ENCODE assay signal across 8 mouse cellular contexts in the genomic region with DNA sequence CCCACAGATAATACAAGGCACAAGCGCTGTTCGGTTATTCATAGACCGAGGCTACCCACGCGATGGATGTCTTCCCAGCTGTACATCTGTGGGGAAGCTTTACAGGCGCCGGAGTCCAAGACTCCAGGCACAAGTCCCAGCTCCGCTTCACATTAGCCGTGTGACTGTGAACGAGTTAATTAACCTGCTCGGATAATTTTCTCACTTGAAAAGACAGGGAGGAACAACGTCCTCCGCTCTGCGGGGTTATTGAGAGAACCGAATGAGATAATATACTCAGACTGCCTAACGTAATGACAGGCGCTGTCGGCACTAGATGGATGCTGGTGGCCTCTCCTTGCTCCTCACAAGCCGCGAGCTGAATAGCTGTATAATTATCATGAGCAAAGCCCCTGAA.
A peak's percentile ranks its signal among the peaks of the same experiment; 100 is the strongest.
DNase-seq lines count a peak whose midpoint lies in the region.
"Had no signal": no experiment of that assay in that cellular context is flagged by ENCODE, and none has a peak within 500 bp of the region (broad histone marks: within the 10 kb centered on the region; RNA-seq: fewer than 3 reads in every experiment).

No protein-coding gene starts in this region.

- peak; percentile 75 for DNase-seq in layer of hippocampus, adult 11-12 months (ENCODE audit: low spot score)
- DNase-seq in layer of hippocampus, adult 9-10 months (ENCODE audit: low spot score) = no peak
- DNase-seq in frontal cortex, postnatal 36 days (ENCODE audit: low spot score in 2 of 2) = peak; percentile 70 to 80
- no peak for DNase-seq in midbrain, embryonic 10.5 days (ENCODE audit: low spot score)
- DNase-seq in right cerebral cortex, postnatal 36 days (ENCODE audit: low spot score in 2 of 2) = peak; percentile 66 to 83
- no peak for DNase-seq in spleen, postnatal 36 days (ENCODE audit: low spot score in 2 of 2)
- no peak for DNase-seq in thymus, postnatal 0 days (ENCODE audit: low spot score)

- H3K27me3 ChIP-seq in midbrain, embryonic 10.5 days (ENCODE audit: low read depth, poor library complexity, severe bottlenecking) = 0 out of 2 replicates have a peak, but pooled peaks cover 8% of the 10 kb centered on the region
- H3K27me3 ChIP-seq: limb, embryonic 15.5 days had no signal

- peaks cover 10% of the 10 kb centered on the region; the same call in 1 of the 2 replicates for H3K36me3 ChIP-seq in midbrain, embryonic 10.5 days
- H3K36me3 ChIP-seq: limb, embryonic 15.5 days had no signal

- peaks cover 18% of the 10 kb centered on the region for H3K4me1 ChIP-seq in midbrain, embryonic 10.5 days
- H3K4me1 ChIP-seq: limb, embryonic 15.5 days had no signal

- H3K27ac ChIP-seq in midbrain, embryonic 10.5 days (replicated peaks) = peak overlapping the region; percentile 38; the same call in 1 of the 2 replicates
- H3K27ac ChIP-seq: limb, embryonic 15.5 days had no signal

- H3K4me3 ChIP-seq in midbrain, embryonic 10.5 days = peak overlapping the region; percentile 3; the same call in 1 of the 2 replicates
- H3K4me3 ChIP-seq: limb, embryonic 15.5 days had no signal

- WGBS in midbrain, embryonic 10.5 days = 73% methylated on average over 20 of the region's 20 CpGs

- no peaks in the 10 kb centered on the region for H3K9me3 ChIP-seq in midbrain, embryonic 10.5 days (replicated peaks)
- H3K9me3 ChIP-seq: limb, embryonic 15.5 days had no signal

Comparison
In these comparisons a context has a peak if more than half of its experiments do, and no peak if none do; other contexts are left out.
1. DNase-seq: peak in layer of hippocampus, adult 11-12 months (single experiment), frontal cortex, postnatal 36 days (2 of 2) and right cerebral cortex, postnatal 36 days (2 of 2); none in layer of hippocampus, adult 9-10 months (single experiment), midbrain, embryonic 10.5 days (single experiment), spleen, postnatal 36 days (0 of 2) and thymus, postnatal 0 days (single experiment).